Mouse (Mus musculus) yolk sac, embryonic 10.5 days (tissue): ENCODE measurements around the gene Otogl.
A peak's percentile ranks its signal among the peaks of the same experiment; 100 is the strongest.
"Not testable (repeated sequence)": the region's sequence is repeated elsewhere in the genome, so short reads cannot be mapped to it uniquely, and the experiment has no call there.

Experiments
- DNase-seq: peaks from one replicate; pipeline ENCODE4 v3.0.0-alpha.2; 2017; ENCODE audit warnings: low spot score

Otogl gene

GRCm38 (mm10) chr10:107805203-107805602 is 106.7 kb downstream of the Otogl start:
- peak; percentile 11 for DNase-seq

DNA sequence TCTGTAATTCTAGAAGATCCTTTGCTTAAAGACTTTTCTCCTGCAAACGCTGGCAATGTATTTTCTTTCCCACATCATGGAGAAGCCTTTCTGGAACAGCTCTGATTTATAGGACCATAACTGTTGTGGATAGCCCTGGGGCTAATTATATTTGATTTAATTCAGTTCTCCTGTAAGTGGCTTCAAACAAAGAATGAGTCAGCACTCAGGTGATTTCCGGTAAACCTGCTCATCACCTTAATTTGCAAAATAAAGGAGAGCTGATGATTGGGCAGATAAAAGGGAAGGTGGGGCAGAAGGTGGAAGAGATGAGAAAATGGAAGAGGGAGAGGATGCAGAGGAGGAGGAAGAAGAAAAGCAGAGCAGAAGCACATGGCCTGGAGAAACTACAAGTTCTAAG is 107.6 kb downstream of the Otogl start:
- DNase-seq, result not testable (repeated sequence)

DNA sequence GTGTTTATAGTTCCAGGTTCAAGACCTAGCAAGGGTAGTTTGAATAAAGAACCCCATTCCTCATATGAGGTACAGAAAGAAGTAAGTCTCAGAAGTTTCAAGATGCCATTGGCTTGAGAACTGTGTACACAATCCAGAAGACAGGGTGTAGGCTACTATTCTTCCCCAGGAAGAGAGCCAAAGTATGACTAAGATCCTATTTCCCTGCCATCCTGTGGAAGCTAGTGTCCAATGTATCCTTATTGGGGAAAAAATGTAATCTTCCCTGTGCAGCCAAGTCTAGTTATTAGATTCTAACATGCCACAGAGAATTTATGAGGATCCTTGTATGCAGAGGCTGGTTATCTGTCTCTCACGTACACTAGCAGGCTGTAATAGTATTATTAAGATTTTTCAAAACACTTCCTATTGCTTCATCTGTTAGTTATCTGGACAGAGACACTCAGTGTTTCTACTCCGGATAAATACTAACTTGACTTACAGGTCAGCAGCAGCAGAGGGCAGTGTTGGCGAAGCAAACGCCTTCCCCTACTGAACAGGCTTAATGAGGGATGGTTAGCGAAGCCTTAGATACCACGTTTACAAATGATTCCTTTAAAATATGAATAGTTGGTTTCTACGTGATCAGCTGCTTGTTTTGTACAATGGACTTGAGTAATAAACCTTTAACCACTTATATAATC is 112.1 kb downstream of the Otogl start:
- DNase-seq, result peak; percentile 19

DNA sequence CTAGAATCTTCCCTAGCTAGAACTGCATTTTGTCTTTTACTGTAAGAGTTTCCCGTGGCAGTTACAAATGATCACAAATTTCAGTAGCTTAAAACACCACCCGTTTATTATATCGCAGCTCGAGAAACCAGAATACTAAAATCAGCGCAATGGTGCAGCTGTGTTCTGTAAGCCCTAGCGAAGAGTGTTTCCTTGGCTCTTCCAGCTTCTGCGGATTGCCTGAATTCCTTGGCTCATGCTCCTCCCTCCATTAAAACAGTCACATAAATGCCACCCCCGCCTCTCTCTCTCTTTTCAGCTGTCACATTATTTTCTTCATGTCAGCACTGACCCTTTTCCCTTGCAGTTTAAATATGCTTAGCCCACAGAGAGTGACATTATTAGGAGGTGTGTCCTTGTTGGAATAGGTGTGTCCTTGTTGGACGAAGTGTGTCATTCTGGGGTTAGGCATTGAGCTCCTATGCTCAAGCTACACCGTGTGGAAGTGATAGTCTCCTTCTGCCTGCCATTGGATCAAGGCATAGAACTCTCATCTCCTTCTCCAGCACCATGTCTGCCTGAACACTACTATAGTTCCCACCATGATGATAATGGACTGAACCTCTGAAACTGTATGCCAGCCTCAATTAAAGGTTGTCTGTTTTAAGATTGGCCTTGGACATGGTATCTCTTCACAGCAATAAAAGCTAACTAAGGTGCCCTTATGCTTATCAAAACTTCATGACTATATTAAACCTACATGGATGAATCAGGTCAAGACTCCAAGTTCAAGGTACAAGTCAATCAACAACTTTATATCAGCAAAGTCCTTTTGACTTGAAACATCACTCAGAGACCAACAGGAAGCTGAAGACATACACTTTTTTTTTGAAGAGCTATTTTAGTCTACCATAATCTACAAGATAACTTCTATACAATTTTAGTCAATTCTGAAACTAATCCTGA is 116.8 kb downstream of the Otogl start:
- DNase-seq, result no peak

- no peak for DNase-seq
Measured at GRCm38 (mm10) chr10:107792491-107792890, 119.4 kb downstream of the Otogl start.

DNA sequence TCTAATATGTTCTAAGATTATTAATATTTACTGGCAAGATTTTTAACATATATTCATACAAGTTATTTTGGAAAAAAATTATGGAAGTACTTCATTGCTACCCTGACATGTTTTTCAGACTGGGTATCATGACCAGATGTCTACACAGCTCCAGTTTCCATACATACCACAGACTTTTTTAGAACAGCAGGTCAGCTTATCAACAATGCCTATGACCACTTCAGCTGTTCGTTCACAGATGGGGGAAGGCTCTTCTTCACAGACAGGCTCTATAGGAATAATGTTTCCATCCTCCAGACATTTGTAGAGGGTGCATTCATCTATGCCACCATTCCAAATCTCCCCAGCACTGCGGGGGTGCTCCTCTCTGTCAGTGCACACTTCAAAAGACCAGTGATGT is 132.4 kb downstream of the Otogl start:
- DNase-seq, result no peak

GRCm38 (mm10) chr10:107759624-107760023 is 152.3 kb downstream of the Otogl start:
- DNase-seq, result no peak

DNA sequence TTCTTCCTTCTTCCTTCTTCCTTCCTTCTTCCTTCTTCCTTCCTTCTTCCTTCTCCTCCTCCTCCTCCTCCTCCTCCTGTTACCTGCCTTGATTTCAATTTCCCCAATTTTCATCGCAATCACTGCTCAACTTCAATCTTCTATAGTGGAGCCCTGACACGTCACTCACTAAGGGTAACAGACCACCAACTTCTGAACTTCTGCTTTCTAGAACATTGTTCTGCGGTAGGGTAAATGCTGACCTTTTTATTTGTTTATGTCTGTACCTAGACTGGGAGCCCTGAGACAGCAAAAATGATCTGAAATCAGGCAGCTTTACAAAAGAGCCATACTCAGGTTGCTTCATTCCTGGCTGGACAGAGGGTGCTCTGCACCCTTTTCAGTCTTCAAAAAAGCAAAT is 158.5 kb downstream of the Otogl start:
- no peak for DNase-seq

DNA sequence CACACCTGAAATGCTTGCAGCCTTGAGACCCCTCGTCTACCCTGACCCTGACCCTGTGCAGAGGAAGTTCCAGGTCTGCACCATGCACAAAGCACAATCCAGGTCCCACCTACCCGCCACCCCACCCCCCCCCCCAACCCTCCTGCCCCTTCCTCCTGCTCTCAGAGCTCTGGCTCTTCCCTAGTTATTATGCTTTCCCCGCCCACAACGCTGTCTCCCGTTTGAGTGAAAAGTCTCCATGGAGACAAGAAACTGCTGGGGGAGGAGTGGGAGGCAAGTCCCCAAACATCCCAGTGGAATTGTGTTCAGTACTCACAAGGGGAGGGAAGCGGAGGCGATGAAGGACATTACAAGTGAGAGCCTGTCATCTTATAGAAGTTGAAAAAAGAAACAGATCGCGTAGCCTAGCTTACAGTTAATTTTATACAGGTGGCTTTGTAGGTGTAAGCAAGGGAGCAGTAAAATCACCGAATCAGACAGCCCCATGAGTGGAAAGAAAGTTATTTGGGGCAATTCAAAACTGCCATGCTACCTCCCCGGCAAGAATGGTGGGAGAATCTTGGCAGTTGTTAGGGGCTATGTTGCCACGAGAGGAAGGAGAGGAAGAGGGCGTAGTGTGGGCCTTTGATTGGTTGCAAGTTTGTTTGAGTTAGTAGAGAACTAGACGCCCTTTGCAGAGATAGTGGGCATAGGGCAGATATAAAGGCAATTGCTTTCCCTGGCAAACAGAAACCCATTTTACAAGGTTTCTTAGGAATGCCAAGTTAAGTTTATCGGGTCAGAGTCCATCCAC is 159.4 kb downstream of the Otogl start:
- DNase-seq, result no peak

GRCm38 (mm10) chr10:107751944-107752343 is 160.0 kb downstream of the Otogl start:
- DNase-seq, result no peak

- DNase-seq, result no peak
Measured at GRCm38 (mm10) chr10:107747566-107747965, 164.4 kb downstream of the Otogl start.

- no peak for DNase-seq
Measured at GRCm38 (mm10) chr10:107746717-107747116, 165.2 kb downstream of the Otogl start.

DNA sequence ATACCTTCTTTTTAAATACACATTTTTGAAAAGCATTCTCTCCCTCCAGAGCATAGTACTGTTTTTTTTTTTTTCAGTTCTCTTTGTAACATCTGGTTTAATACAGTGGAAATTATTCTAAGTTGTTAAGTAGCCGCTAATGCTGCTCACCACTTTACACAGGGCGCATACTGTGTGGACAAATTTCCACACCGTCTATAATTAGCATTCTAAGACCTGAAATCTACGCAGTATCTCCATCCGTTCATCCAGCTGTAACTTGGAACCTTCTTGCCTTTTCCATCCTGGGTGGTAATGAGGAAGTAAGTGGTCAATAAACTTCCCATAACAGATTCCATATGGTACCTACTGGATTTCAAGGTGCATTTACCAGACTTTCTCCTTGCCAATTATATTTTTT is 172.1 kb downstream of the Otogl start:
- no peak for DNase-seq

- DNase-seq, result no peak
Measured at GRCm38 (mm10) chr10:107737743-107738142, 174.2 kb downstream of the Otogl start.

GRCm38 (mm10) chr10:107735448-107735847 is 176.5 kb downstream of the Otogl start:
- no peak for DNase-seq

GRCm38 (mm10) chr10:107734327-107734726 is 177.6 kb downstream of the Otogl start:
- DNase-seq, result no peak

DNA sequence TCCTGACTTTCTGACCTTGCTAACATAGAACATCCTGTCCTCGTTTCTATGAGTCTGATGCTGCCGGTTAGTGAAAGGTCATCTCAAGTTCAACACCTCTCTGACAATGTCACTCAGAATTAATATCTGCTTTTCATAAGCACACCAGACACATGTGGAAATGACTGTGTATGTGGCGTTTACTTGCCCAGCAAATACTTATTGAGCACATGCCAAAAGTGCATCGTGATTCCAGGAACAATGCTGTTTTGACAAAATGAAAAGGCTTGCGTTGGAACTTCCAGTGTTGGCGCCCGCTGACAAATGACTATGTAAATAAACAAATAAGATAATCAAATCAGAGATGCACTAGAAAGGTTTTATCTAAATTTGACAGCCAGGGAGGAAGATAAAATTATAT is 186.3 kb downstream of the Otogl start:
- DNase-seq, result no peak

DNA sequence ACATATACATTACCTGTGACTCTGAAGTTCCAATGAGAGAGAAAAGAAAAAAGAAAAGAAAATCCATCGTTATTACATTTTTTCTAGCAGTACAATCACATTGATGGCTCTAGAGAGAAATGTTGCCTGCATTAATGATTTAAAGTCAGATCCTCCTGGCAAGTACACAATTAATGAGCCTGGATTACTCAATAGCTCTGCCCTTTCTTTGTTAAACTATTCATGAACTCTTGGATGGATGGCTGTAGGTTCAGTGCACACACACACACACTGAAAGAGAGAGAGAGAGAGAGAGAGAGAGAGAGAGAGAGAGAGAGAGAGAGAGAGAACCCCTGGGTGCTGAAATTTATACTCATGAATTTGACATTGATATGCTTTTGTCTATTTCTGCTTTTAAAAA is 192.1 kb downstream of the Otogl start, which contains the start of gene Ptprq:
Gene Ptprq (minus strand): TSS at position 246 of the 400 bp plus-strand sequence.
- DNase-seq, result no peak
